Comparison of ENCODE assay signal across 8 mouse cellular contexts in genomic region chr7:28382347-28382951, GRCm38 (mm10). TPM values are rescaled to one million over a fixed set of nuclear protein-coding genes. Genes with fewer than 3 reads are reported as not detected.
A peak's percentile ranks its signal among the peaks of the same experiment; 100 is the strongest.
DNase-seq lines count a peak whose midpoint lies in the region; ATAC-seq lines count a peak whose summit lies in the region.

No protein-coding gene starts in this region.

- no peak for ATAC-seq in neural tube, embryonic 15.5 days (ENCODE audit: low FRiP score)

- peaks cover 71% of the 10 kb centered on the region for H3K4me1 ChIP-seq in limb, embryonic 10.5 days
- peaks cover 45% of the 10 kb centered on the region for H3K4me1 ChIP-seq in neural tube, embryonic 15.5 days

- peak overlapping the region; percentile 46 for H3K4me3 ChIP-seq in limb, embryonic 10.5 days
- H3K4me3 ChIP-seq in neural tube, embryonic 15.5 days (replicated peaks) = no peak overlapping the region

- no peak overlapping the region for H3K9ac ChIP-seq in neural tube, embryonic 15.5 days (replicated peaks)

- DNase-seq in gastrocnemius, adult 18-20 months (ENCODE audit: low spot score) = peak; percentile 32
- DNase-seq in gastrocnemius, postnatal 4 days (ENCODE audit: low spot score in 2 of 2) = no peak
- DNase-seq in thymus, postnatal 0 days (ENCODE audit: low spot score) = peak; percentile 94
- DNase-seq in thymus, postnatal 4 days = no peak
- peak; percentile 48 for DNase-seq in limb, embryonic 10.5 days (ENCODE audit: low spot score)
- no peak for DNase-seq in cerebellum, postnatal 25 days
- no peak for DNase-seq in urinary bladder, postnatal 10 days (ENCODE audit: low spot score)

- H3K27me3 ChIP-seq in limb, embryonic 10.5 days (ENCODE audit: low read depth, poor library complexity, severe bottlenecking) = no peaks in the 10 kb centered on the region
- no peaks in the 10 kb centered on the region for H3K27me3 ChIP-seq in neural tube, embryonic 15.5 days (replicated peaks)

- peak overlapping the region; percentile 49 for H3K4me2 ChIP-seq in neural tube, embryonic 15.5 days

- 65% methylated on average over 12 of the region's 12 CpGs for WGBS in limb, embryonic 10.5 days
- WGBS in neural tube, embryonic 15.5 days = 78% methylated on average over 10 of the region's 12 CpGs

- peak overlapping the region; percentile 95 for H3K27ac ChIP-seq in limb, embryonic 10.5 days
- peak overlapping the region; percentile 77; the same call in 1 of the 2 replicates for H3K27ac ChIP-seq in neural tube, embryonic 15.5 days (replicated peaks)

- H3K36me3 ChIP-seq in limb, embryonic 10.5 days = peaks cover 28% of the 10 kb centered on the region
- peaks cover 10% of the 10 kb centered on the region for H3K36me3 ChIP-seq in neural tube, embryonic 15.5 days

- no peaks in the 10 kb centered on the region for H3K9me3 ChIP-seq in limb, embryonic 10.5 days (replicated peaks)
- no peaks in the 10 kb centered on the region for H3K9me3 ChIP-seq in neural tube, embryonic 15.5 days (replicated peaks)

RNA-seq across cellular contexts. Expression of gene Zfp36, which starts 2.4 kb away (rescaled TPM):
- total RNA-seq in gastrocnemius, adult 18-20 months (2021) = 10 to 100 TPM; 10.1 to 37.0 TPM
- 1 to 10 TPM; 8.5 to 9.9 TPM for total RNA-seq in gastrocnemius, postnatal 4 days (2021)
- polyA plus RNA-seq in thymus, postnatal 0 days (2015; fragmentation: Nextera tagmentation; extraction: Ambion mirVana) = 70.6 and 72.0 TPM in 2 replicates
- polyA plus RNA-seq in limb, embryonic 10.5 days (2016; fragmentation: Nextera tagmentation; extraction: Ambion mirVana) = 7.5 and 7.9 TPM in 2 replicates
- polyA plus RNA-seq in neural tube, embryonic 15.5 days (2015; fragmentation: Nextera tagmentation; extraction: Ambion mirVana) = 4.2 and 7.5 TPM in 2 replicates

RNA-seq across cellular contexts. Expression of gene Plekhg2, which starts 10.1 kb away (rescaled TPM):
- 1 to 10 TPM; 4.8 to 5.9 TPM for total RNA-seq in gastrocnemius, adult 18-20 months (2021)
- total RNA-seq in gastrocnemius, postnatal 4 days (2021) = 10 to 100 TPM; 41.9 to 42.8 TPM
- 35.4 and 49.6 TPM in 2 replicates for polyA plus RNA-seq in thymus, postnatal 0 days (2015; fragmentation: Nextera tagmentation; extraction: Ambion mirVana)
- 90.5 and 118 TPM in 2 replicates for polyA plus RNA-seq in limb, embryonic 10.5 days (2016; fragmentation: Nextera tagmentation; extraction: Ambion mirVana)
- 21.4 and 26.5 TPM in 2 replicates for polyA plus RNA-seq in neural tube, embryonic 15.5 days (2015; fragmentation: Nextera tagmentation; extraction: Ambion mirVana)

RNA-seq across cellular contexts. Expression of gene Med29, which starts 10.1 kb away (rescaled TPM):
- 10 to 100 TPM; 22.7 to 24.1 TPM for total RNA-seq in gastrocnemius, adult 18-20 months (2021)
- 10 to 100 TPM; 23.7 to 25.1 TPM for total RNA-seq in gastrocnemius, postnatal 4 days (2021)
- polyA plus RNA-seq in thymus, postnatal 0 days (2015; fragmentation: Nextera tagmentation; extraction: Ambion mirVana) = 42.0 and 42.5 TPM in 2 replicates
- 65.1 and 67.0 TPM in 2 replicates for polyA plus RNA-seq in limb, embryonic 10.5 days (2016; fragmentation: Nextera tagmentation; extraction: Ambion mirVana)
- polyA plus RNA-seq in neural tube, embryonic 15.5 days (2015; fragmentation: Nextera tagmentation; extraction: Ambion mirVana) = 48.4 and 50.0 TPM in 2 replicates

RNA-seq across cellular contexts. Expression of gene Paf1, which starts 10.3 kb away (rescaled TPM):
- total RNA-seq in gastrocnemius, adult 18-20 months (2021) = 10 to 100 TPM; 29.5 to 31.2 TPM
- total RNA-seq in gastrocnemius, postnatal 4 days (2021) = 10 to 100 TPM; 41.2 to 55.6 TPM
- polyA plus RNA-seq in thymus, postnatal 0 days (2015; fragmentation: Nextera tagmentation; extraction: Ambion mirVana) = 59.3 and 64.0 TPM in 2 replicates
- polyA plus RNA-seq in limb, embryonic 10.5 days (2016; fragmentation: Nextera tagmentation; extraction: Ambion mirVana) = 81.3 and 91.5 TPM in 2 replicates
- 89.3 and 96.0 TPM in 2 replicates for polyA plus RNA-seq in neural tube, embryonic 15.5 days (2015; fragmentation: Nextera tagmentation; extraction: Ambion mirVana)

RNA-seq across cellular contexts. Expression of gene Rps16, which starts 32.0 kb away (rescaled TPM):
- total RNA-seq in gastrocnemius, adult 18-20 months (2021) = 100 to 1,000 TPM; 385 to 425 TPM
- total RNA-seq in gastrocnemius, postnatal 4 days (2021) = 1,000 to 10,000 TPM; 1,034 to 1,195 TPM
- polyA plus RNA-seq in thymus, postnatal 0 days (2015; fragmentation: Nextera tagmentation; extraction: Ambion mirVana) = 1,689 and 1,723 TPM in 2 replicates
- polyA plus RNA-seq in limb, embryonic 10.5 days (2016; fragmentation: Nextera tagmentation; extraction: Ambion mirVana) = 972 and 1,174 TPM in 2 replicates
- polyA plus RNA-seq in neural tube, embryonic 15.5 days (2015; fragmentation: Nextera tagmentation; extraction: Ambion mirVana) = 467 and 619 TPM in 2 replicates

Comparison
In these comparisons a context has a peak if more than half of its experiments do, and no peak if none do; other contexts are left out.
1. DNase-seq: peak in gastrocnemius, adult 18-20 months (single experiment), thymus, postnatal 0 days (single experiment) and limb, embryonic 10.5 days (single experiment); none in gastrocnemius, postnatal 4 days (0 of 2), thymus, postnatal 4 days (single experiment), cerebellum, postnatal 25 days (0 of 2) and urinary bladder, postnatal 10 days (single experiment).